Mouse (Mus musculus): ENCODE data around the gene Lgr5. TPM values are rescaled to one million over a fixed set of nuclear protein-coding genes. Genes with fewer than 3 reads are reported as not detected.
A peak's percentile ranks its signal among the peaks of the same experiment; 100 is the strongest.

Lgr5 gene
- 1.1 and 1.5 TPM in 2 replicates for polyA plus RNA-seq (2012; rRNA removed)

DNA sequence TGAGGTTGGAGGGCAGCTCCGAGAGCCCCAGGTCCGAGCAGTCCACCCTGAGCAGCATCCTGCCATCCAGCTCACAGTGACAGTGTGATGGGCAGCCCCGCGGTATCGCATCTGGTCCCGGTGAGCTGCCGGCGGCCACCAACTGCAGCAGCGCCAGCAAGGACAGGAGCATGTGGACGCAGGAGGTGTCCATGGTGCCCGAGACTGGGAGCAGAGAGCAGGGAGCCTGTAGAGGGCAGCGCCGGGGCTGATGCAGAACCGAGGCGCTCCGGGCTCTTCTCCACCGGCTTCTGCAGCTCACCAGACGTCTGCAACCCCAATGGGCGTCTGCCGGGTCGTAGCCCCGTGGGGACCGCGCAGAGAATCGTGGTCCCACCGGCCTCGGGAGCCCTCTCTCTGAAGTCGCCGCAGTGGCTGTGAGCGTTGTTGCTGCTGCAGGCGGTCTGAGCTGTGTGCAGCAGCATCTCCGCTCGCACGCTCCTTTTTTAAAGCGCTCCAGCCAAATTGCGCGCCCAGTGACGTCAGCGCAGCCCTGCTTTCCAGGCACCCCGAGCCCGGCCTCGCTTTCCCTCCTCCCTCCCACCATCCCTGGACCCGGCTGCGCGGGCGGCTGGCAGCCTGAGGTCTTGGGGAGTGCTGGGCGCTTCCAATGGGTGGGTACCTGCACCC is at the start of gene Lgr5:
TSS of gene Lgr5 (minus strand) at position 480 of the 669 bp plus-strand sequence.
- Histone ChIP-seq H3K4me3 (ENCODE audit: insufficient read depth, low read length) (peak within 1 kb of the TSS; percentile 54), H3K27ac (ENCODE audit: insufficient read depth, low read length) (no peak within 1 kb of the TSS), H3K4me1 (ENCODE audit: control insufficient read depth, insufficient read depth, low read length) (no peaks in the 10 kb centered on the region; the same call in 1 of the 2 replicates)
- TF ChIP-seq CTCF (IDR thresholded peaks at IDR 0.05; ENCODE audit: extremely low read depth, insufficient read depth, low read length) (no peak), POLR2A (IDR thresholded peaks at IDR 0.05; ENCODE audit: extremely low read depth, insufficient read depth, low read length) (no peak)

DNA sequence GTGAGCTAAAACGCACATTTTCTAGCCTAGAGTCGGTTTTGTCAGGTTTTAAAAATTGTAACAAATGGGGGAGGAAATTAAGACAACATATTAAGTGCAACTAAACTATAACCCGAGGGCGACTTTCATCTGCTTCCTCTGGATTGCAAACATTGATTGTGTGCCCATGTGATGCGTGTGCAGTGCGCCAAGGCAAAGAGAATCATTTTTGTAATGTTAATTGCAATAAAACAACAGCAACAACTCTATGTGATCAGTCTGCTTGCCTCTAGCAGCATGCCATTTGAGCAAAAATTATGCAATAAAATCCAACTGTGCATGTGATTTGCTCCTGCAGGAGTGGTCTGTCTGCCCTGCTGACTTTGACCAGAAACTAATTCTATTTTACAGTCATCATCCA is 39.1 kb upstream of the Lgr5 start:
- no peak overlapping the region for H3K4me3 ChIP-seq (ENCODE audit: insufficient read depth, low read length)
- no peak for TF ChIP-seq POLR2A (IDR thresholded peaks at IDR 0.05; ENCODE audit: extremely low read depth, insufficient read depth, low read length)
- no peak for TF ChIP-seq CTCF (IDR thresholded peaks at IDR 0.05; ENCODE audit: extremely low read depth, insufficient read depth, low read length)
- H3K27ac ChIP-seq (ENCODE audit: insufficient read depth, low read length): no peak overlapping the region
- no peaks in the 10 kb centered on the region for H3K4me1 ChIP-seq (ENCODE audit: control insufficient read depth, insufficient read depth, low read length)

DNA sequence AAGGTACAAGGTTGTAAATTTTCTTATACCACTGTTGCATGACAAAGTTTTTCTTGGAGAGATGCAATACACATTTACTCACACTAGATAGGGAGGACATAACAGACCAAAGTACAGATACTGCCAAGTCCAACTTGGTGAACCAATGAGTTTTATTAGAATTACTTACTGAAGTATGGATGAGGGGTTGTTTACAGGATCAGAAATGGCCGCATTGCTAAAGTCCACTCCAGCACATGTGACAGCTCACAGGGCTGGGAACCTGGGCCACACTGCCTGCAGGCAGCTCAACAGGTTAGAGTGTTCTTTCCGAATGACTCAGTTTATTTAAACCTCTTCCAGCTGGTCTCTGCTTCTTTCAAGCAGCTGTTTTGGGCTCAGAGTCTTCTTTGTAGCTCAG is 37.4 kb upstream of the Lgr5 start:
- Histone ChIP-seq H3K27ac (ENCODE audit: insufficient read depth, low read length) (no peak overlapping the region), H3K4me3 (ENCODE audit: insufficient read depth, low read length) (no peak overlapping the region), H3K4me1 (ENCODE audit: control insufficient read depth, insufficient read depth, low read length) (no peaks in the 10 kb centered on the region)
- TF ChIP-seq CTCF (IDR thresholded peaks at IDR 0.05; ENCODE audit: extremely low read depth, insufficient read depth, low read length): no peak
- no peak for TF ChIP-seq POLR2A (IDR thresholded peaks at IDR 0.05; ENCODE audit: extremely low read depth, insufficient read depth, low read length)

DNA sequence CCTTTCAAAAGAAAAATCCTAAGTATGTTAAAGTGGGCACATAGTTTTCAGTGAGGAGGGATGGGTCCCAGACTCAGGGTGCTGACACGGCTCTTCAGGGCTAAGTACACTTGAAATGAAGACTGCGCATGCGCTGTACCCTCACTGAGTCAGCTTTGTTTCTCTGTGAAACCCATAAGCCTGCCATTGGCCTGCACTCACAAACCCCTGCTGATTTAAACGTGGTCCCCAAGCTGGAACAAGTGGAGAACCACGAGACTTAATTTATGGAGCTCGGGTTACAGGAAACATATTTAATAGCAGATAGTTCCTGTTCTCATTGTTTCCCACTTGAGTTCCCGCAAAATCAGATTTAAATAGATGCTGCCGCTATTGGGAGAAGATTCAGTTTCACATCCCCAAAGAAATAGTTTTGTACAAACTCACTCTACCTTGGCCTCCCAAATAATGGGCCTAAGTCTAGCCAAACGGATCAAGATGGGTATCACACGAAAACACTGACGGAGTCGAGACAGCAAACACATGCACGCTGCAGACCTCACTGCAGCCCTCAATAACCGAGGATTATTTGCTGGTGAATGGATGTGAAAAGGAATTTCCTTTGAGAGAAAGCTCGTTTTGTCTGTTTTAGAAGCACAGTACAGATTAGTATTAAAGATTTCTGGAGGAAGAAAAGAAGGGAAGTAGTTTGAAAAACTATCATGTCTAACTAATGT is 36.5 kb upstream of the Lgr5 start:
- H3K27ac ChIP-seq (ENCODE audit: insufficient read depth, low read length): no peak overlapping the region
- TF ChIP-seq POLR2A (IDR thresholded peaks at IDR 0.05; ENCODE audit: extremely low read depth, insufficient read depth, low read length) (no peak), CTCF (IDR thresholded peaks at IDR 0.05; ENCODE audit: extremely low read depth, insufficient read depth, low read length) (no peak)
- no peaks in the 10 kb centered on the region for H3K4me1 ChIP-seq (ENCODE audit: control insufficient read depth, insufficient read depth, low read length)
- no peak overlapping the region for H3K4me3 ChIP-seq (ENCODE audit: insufficient read depth, low read length)

DNA sequence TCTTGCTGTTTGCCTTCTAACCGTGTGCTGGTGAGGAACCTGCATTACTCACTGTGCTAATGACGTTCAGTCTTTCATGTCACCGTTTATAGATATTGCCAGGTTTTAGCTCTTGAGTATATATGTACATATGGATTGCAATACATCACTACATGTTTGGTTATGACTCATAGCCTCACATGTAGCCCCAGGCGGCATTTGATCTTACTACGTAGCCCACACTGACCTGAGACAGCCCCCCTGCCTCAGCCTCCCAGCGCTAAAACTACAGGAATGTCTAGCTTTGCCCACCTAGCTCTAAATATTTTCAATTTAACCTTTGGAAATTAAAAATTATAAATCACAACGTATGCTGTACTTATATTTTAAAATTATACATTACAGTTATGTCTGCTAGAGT is 35.9 kb upstream of the Lgr5 start:
- TF ChIP-seq CTCF (IDR thresholded peaks at IDR 0.05; ENCODE audit: extremely low read depth, insufficient read depth, low read length) (no peak), POLR2A (IDR thresholded peaks at IDR 0.05; ENCODE audit: extremely low read depth, insufficient read depth, low read length) (no peak)
- Histone ChIP-seq H3K27ac (ENCODE audit: insufficient read depth, low read length) (no peak overlapping the region), H3K4me1 (ENCODE audit: control insufficient read depth, insufficient read depth, low read length) (no peaks in the 10 kb centered on the region), H3K4me3 (ENCODE audit: insufficient read depth, low read length) (no peak overlapping the region)

DNA sequence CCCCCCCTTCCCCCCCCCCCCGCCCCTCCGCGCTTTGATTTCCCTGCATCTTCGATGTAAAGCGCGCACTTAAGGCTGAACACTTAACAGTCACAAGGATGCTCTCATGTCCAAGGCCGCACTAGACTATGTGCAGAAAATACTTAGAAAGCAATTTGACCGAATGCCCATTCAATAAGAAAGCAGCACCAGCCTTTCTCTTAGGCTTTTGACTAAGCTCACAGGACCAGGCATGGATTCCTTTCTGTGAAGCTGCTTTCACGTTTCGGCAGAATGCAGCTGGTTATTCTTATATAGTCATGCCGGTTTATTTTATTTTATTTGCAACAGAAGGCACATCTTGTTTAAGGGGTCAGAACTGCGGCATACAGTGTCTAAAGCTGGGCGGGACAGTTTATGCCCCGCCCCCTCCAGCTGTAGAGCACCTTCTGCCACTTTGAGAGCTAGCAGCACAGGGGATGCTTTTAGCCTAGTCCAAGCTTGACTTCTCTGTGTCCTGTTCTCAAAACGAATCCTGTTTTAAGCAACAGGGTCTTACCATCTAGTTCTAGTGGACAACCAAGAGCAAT is 30.8 kb upstream of the Lgr5 start:
- Histone ChIP-seq H3K4me3 (ENCODE audit: insufficient read depth, low read length) (no peak overlapping the region), H3K4me1 (ENCODE audit: control insufficient read depth, insufficient read depth, low read length) (no peaks in the 10 kb centered on the region), H3K27ac (ENCODE audit: insufficient read depth, low read length) (no peak overlapping the region)
- TF ChIP-seq POLR2A (IDR thresholded peaks at IDR 0.05; ENCODE audit: extremely low read depth, insufficient read depth, low read length) (no peak), CTCF (IDR thresholded peaks at IDR 0.05; ENCODE audit: extremely low read depth, insufficient read depth, low read length) (no peak)

DNA sequence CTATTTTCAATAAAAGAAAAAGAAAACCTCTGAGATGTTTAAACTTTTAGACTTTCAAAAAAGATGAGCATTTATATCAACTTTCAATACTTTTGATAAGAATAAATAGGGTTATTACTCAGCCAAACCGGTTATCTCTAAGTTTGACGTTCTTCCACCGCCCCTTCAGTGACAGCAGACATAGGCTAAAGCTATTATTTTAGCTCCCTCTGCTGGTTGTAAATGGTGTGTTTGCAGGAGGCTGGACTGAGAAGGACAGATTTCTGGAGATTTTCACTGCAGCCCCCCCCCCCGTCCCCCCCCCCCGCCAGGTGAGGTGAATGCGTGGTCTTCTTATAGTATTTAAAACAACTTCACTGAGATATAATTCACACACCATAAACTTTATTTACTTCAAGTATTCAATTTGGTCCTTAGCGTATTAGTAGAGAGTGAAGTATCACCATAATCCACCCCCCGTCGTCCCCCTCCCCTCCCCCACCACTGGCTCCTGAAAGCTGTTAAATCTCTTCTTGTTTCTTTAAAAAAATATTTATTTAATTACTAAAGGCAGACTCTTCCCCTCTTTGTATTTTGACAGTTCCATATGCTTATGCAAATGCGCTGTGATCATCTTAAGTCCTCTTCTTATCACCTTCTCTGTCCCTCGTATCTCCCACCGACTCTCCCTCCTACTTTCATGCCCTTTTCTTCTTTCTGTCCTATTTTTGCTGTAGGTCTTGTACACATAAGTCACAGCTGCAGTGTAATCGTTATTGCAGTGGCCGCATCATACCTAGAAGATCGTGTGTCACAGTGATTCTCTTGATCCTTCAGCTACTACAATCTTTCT is 30.1 kb upstream of the Lgr5 start:
- Histone ChIP-seq H3K4me1 (ENCODE audit: control insufficient read depth, insufficient read depth, low read length) (no peaks in the 10 kb centered on the region), H3K27ac (ENCODE audit: insufficient read depth, low read length) (no peak overlapping the region), H3K4me3 (ENCODE audit: insufficient read depth, low read length) (no peak overlapping the region)
- peak; percentile 46; the same call in 1 of the 2 replicates for TF ChIP-seq CTCF (IDR thresholded peaks at IDR 0.05; ENCODE audit: extremely low read depth, insufficient read depth, low read length)
- no peak for TF ChIP-seq POLR2A (IDR thresholded peaks at IDR 0.05; ENCODE audit: extremely low read depth, insufficient read depth, low read length)

DNA sequence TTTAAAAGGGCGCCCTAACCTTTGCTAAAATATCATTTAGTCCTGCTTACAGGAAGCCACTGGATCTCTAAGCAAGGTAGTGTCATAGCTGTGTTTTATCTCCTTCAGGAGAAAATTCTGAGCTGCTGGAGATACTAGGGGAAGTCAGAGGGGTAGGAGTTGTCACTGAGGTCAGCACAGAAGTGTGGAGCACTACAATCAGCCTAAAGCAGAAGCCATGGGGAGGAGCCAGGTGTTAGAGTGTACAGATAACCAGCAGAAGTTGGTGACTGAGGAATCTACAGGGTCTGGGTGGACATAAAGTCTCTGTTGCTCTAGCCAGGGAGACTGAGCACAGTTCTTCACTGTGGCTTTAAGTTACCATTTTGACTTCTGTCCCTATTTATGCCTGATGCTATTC is 8.2 kb upstream of the Lgr5 start:
- TF ChIP-seq CTCF (IDR thresholded peaks at IDR 0.05; ENCODE audit: extremely low read depth, insufficient read depth, low read length): no peak
- no peak for TF ChIP-seq POLR2A (IDR thresholded peaks at IDR 0.05; ENCODE audit: extremely low read depth, insufficient read depth, low read length)
- Histone ChIP-seq H3K4me3 (ENCODE audit: insufficient read depth, low read length) (no peak overlapping the region), H3K27ac (ENCODE audit: insufficient read depth, low read length) (no peak overlapping the region), H3K4me1 (ENCODE audit: control insufficient read depth, insufficient read depth, low read length) (no peaks in the 10 kb centered on the region)

DNA sequence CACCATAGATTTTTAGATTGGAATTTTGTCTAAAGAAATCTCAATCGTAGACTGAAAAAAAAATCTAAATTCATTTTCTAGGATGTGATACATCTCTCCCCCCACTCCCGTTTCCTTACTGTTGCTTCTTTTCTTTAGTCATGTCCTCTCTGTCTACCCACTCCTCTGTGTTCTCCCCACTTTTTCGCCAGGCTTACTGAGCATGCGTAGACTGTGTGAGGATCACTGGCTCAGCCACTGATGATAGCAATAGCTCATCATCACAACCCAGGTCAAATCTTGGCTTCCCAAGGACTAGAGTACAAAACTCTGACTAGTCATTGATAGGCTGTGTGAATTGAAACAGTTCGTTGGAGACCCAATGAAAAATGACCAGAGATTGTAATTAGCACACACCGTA is 6.1 kb upstream of the Lgr5 start:
- H3K27ac ChIP-seq (ENCODE audit: insufficient read depth, low read length): no peak overlapping the region
- TF ChIP-seq CTCF (IDR thresholded peaks at IDR 0.05; ENCODE audit: extremely low read depth, insufficient read depth, low read length) (no peak), POLR2A (IDR thresholded peaks at IDR 0.05; ENCODE audit: extremely low read depth, insufficient read depth, low read length) (no peak)
- H3K4me1 ChIP-seq (ENCODE audit: control insufficient read depth, insufficient read depth, low read length): no peaks in the 10 kb centered on the region
- no peak overlapping the region for H3K4me3 ChIP-seq (ENCODE audit: insufficient read depth, low read length)
